Mouse (Mus musculus) embryonic stem cell, embryonic (primary cell): ENCODE data around the gene Nanp.

ENCODE experiments used
- CTCF ChIA-PET, 4 experiments: fragments of 300-600 bp in 2 of 4; fragments of 350-600 bp in 2 of 4; sonication (Branson Sonifier 250); formaldehyde crosslinking; loops; one replicate each; lab custom pipeline; 2022; ENCODE audit warnings: inconsistent platforms in 2 of 4; lab: Charles Lee
- POLR2A ChIA-PET, 4 experiments: fragments of 300-600 bp in 2 of 4; fragments of 350-600 bp in 2 of 4; sonication (Branson Sonifier 250); formaldehyde crosslinking; loops; one replicate each; lab custom pipeline; 2022; ENCODE audit warnings: antibody characterized with exemption in 4 of 4, inconsistent platforms in 1 of 4; lab: Charles Lee

Nanp gene

GRCm38 (mm10) chr2:151039232-151039695, at the start of gene Nanp, which contains the start of gene Ninl:
Nanp (minus strand) TSS chr2:151039398.
Ninl (minus strand) TSS chr2:151039382.
- CTCF ChIA-PET = interaction anchor here in 3 of 4 experiments (0.6 to 1.3 kb wide), 4 partner anchors 18 to 290 kb away, joined by 3 to 5 read pairs (median 3); partner anchors contain the start of gene Entpd6 (in 1 of the 3)
- POLR2A ChIA-PET = interaction anchor here in 3 of 4 experiments (0.5 to 8.3 kb wide), 89 partner anchors 11 to 1304 kb away, joined by 3 to 91 read pairs (median 4); partner anchors contain the start of genes Gins1 (in 3 of the 3), Abhd12 (in 2 of the 3), Entpd6 (in 1 of the 3) and Pygb (in 1 of the 3)

GRCm38 (mm10) chr2:151056637-151057036, 17.4 kb upstream of the Nanp start:
- ChIA-PET CTCF (no interaction called here), POLR2A (no interaction called here)

GRCm38 (mm10) chr2:151040411-151040810, 1.2 kb upstream of the Nanp start:
- ChIA-PET CTCF (interaction anchor here in 2 of 4 experiments (0.6 to 1.0 kb wide), 2 partner anchors 16 to 279 kb away, joined by 3 to 7 read pairs; no protein-coding TSS in a partner anchor), POLR2A (interaction anchor here in 3 of 4 experiments (0.6 to 8.3 kb wide), 33 partner anchors 13 to 401 kb away, joined by 3 to 91 read pairs (median 6); partner anchors contain the start of genes Abhd12 (in 2 of the 3), Entpd6 (in 1 of the 3), Gins1 (in 1 of the 3) and Pygb (in 1 of the 3))

- ChIA-PET CTCF (interaction anchor here in 1 of 4 experiments (1.0 to 1.3 kb wide), 2 partner anchors 278 to 291 kb away, joined by 3 to 5 read pairs; partner anchors contain the start of gene Entpd6), POLR2A (interaction anchor here in 3 of 4 experiments (0.5 to 8.3 kb wide), 76 partner anchors 11 to 1304 kb away, joined by 3 to 91 read pairs (median 4); partner anchors contain the start of genes Abhd12 (in 2 of the 3), Gins1 (in 2 of the 3), Entpd6 (in 1 of the 3) and Pygb (in 1 of the 3))
These were observed 528 bp upstream of the Nanp start for GRCm38 (mm10) chr2:151039726-151040125.

- CTCF ChIA-PET = interaction anchor here in 3 of 4 experiments (0.6 to 1.3 kb wide), 4 partner anchors 17 to 290 kb away, joined by 3 to 5 read pairs (median 3); partner anchors contain the start of gene Entpd6 (in 1 of the 3)
These were observed 381 bp downstream of the Nanp start for GRCm38 (mm10) chr2:151038811-151039222.

GRCm38 (mm10) chr2:151037876-151038552, 1.2 kb downstream of the Nanp start:
- CTCF ChIA-PET = no interaction called here
- POLR2A ChIA-PET = interaction anchor here in 3 of 4 experiments (0.5 to 8.3 kb wide), 33 partner anchors 9 to 595 kb away, joined by 3 to 91 read pairs (median 7); partner anchors contain the start of genes Abhd12 (in 2 of the 3), Gins1 (in 2 of the 3), Entpd6 (in 1 of the 3) and Snph (in 1 of the 3)

More at GRCm38 (mm10) chr2:151038811-151039222, 381 bp downstream of the Nanp start:
- POLR2A ChIA-PET = interaction anchor here in 3 of 4 experiments (0.5 to 8.3 kb wide), 84 partner anchors 10 to 1305 kb away, joined by 3 to 91 read pairs (median 4); partner anchors contain the start of genes Gins1 (in 3 of the 3), Abhd12 (in 2 of the 3), Entpd6 (in 1 of the 3) and Pygb (in 1 of the 3)

- ChIA-PET POLR2A (interaction anchor here in 3 of 4 experiments (0.6 to 8.3 kb wide), 14 partner anchors 10 to 288 kb away, joined by 3 to 91 read pairs (median 6); partner anchors contain the start of gene Entpd6 (in 1 of the 3)), CTCF (no interaction called here)
These were observed 1.9 kb downstream of the Nanp start for GRCm38 (mm10) chr2:151037292-151037691.

- ChIA-PET CTCF (no interaction called here), POLR2A (interaction anchor here in 2 of 4 experiments (0.6 to 8.3 kb wide), 6 partner anchors 10 to 133 kb away, joined by 3 to 91 read pairs (median 8); no protein-coding TSS in a partner anchor)
These were observed 2.5 kb downstream of the Nanp start for GRCm38 (mm10) chr2:151036721-151037120.

GRCm38 (mm10) chr2:151034435-151034834, 4.8 kb downstream of the Nanp start:
- CTCF ChIA-PET = no interaction called here
- POLR2A ChIA-PET = interaction anchor here in 2 of 4 experiments (1.0 to 8.3 kb wide), 3 partner anchors 11 to 27 kb away, joined by 3 to 91 read pairs (median 3); no protein-coding TSS in a partner anchor

GRCm38 (mm10) chr2:151021158-151021557, 18.0 kb downstream of the Nanp start:
- POLR2A ChIA-PET = interaction anchor here in 2 of 4 experiments (0.7 to 2.0 kb wide), 4 partner anchors 18 to 136 kb away, joined by 3 to 4 read pairs (median 4); partner anchors contain the start of genes Nanp (in 2 of the 2) and Ninl (in 2 of the 2)
- CTCF ChIA-PET = no interaction called here

GRCm38 (mm10) chr2:151015316-151015715, 23.9 kb downstream of the Nanp start:
- CTCF ChIA-PET = interaction anchor here in 1 of 4 experiments (0.6 kb wide), 1 partner anchor 70 kb away, joined by 3 read pairs; no protein-coding TSS in a partner anchor

GRCm38 (mm10) chr2:151011273-151011672, 27.9 kb downstream of the Nanp start:
- POLR2A ChIA-PET = interaction anchor here in 1 of 4 experiments (1.7 kb wide), 1 partner anchor 31 kb away, joined by 4 read pairs; no protein-coding TSS in a partner anchor
- CTCF ChIA-PET = no interaction called here

More at GRCm38 (mm10) chr2:151015316-151015715, 23.9 kb downstream of the Nanp start:
- POLR2A ChIA-PET = interaction anchor here in 2 of 4 experiments (1.2 to 1.6 kb wide), 4 partner anchors 11 to 111 kb away, joined by 3 to 5 read pairs (median 4); partner anchors contain the start of genes Nanp (in 2 of the 2), Ninl (in 2 of the 2) and Abhd12 (in 1 of the 2)

- CTCF ChIA-PET = interaction anchor here in 2 of 4 experiments (1.0 to 1.1 kb wide), 2 partner anchors 30 to 401 kb away, joined by 3 read pairs; partner anchors contain the start of gene Apmap (in 1 of the 2)
These were observed 29.6 kb downstream of the Nanp start for GRCm38 (mm10) chr2:151009515-151010085.

GRCm38 (mm10) chr2:151008939-151009509, 30.2 kb downstream of the Nanp start:
- ChIA-PET CTCF (interaction anchor here in 2 of 4 experiments (1.0 to 1.4 kb wide), 3 partner anchors 29 to 401 kb away, joined by 3 read pairs; partner anchors contain the start of gene Apmap (in 1 of the 2)), POLR2A (interaction anchor here in 3 of 4 experiments (0.6 to 5.3 kb wide), 54 partner anchors 8 to 1718 kb away, joined by 3 to 91 read pairs (median 4); partner anchors contain the start of genes Abhd12 (in 2 of the 3), Gins1 (in 2 of the 3), Nanp (in 2 of the 3) and Ninl (in 2 of the 3))

More at GRCm38 (mm10) chr2:151009515-151010085, 29.6 kb downstream of the Nanp start:
- POLR2A ChIA-PET = interaction anchor here in 3 of 4 experiments (0.6 to 5.3 kb wide), 50 partner anchors 8 to 1718 kb away, joined by 3 to 91 read pairs (median 4); partner anchors contain the start of genes Abhd12 (in 2 of the 3), Gins1 (in 2 of the 3), Nanp (in 2 of the 3) and Ninl (in 2 of the 3)

- CTCF ChIA-PET = interaction anchor here in 1 of 4 experiments (1.1 to 1.4 kb wide), 2 partner anchors 29 to 36 kb away, joined by 3 read pairs; no protein-coding TSS in a partner anchor
These were observed 30.7 kb downstream of the Nanp start for GRCm38 (mm10) chr2:151008517-151008932.

GRCm38 (mm10) chr2:151008006-151008405, 31.2 kb downstream of the Nanp start:
- ChIA-PET CTCF (interaction anchor here in 1 of 4 experiments (1.4 kb wide), 1 partner anchor 36 kb away, joined by 3 read pairs; no protein-coding TSS in a partner anchor), POLR2A (interaction anchor here in 3 of 4 experiments (0.7 to 5.3 kb wide), 16 partner anchors 9 to 255 kb away, joined by 3 to 91 read pairs (median 6); partner anchors contain the start of genes Nanp (in 2 of the 3), Ninl (in 2 of the 3), Abhd12 (in 1 of the 3) and Gins1 (in 1 of the 3))

More at GRCm38 (mm10) chr2:151008517-151008932, 30.7 kb downstream of the Nanp start:
- POLR2A ChIA-PET = interaction anchor here in 3 of 4 experiments (0.7 to 5.3 kb wide), 23 partner anchors 9 to 351 kb away, joined by 3 to 91 read pairs (median 6); partner anchors contain the start of genes Nanp (in 2 of the 3), Ninl (in 2 of the 3), Abhd12 (in 1 of the 3) and Gins1 (in 1 of the 3)
